Mouse (Mus musculus) hindbrain, embryonic 13.5 days (tissue): Measurements from ENCODE around the gene Dtx4. TPM values are rescaled to one million over a fixed set of nuclear protein-coding genes. Genes with fewer than 3 reads are reported as not detected.

ENCODE experiments used
- ATAC-seq: fragments of 200-750 bp; cut with Nextera tagmentation; 2 replicates; pipeline ENCODE4 v1.8.0; 2017; ENCODE audit warnings: moderate TSS enrichment; ENCODE audit not compliant: low FRiP score
- H3K27ac ChIP-seq: fragments of 300-500 bp; sonication (generic); 2 replicates; pipeline ENCODE4 v1.5.1; 2015; ENCODE audit warnings: inconsistent platforms, mild to moderate bottlenecking, moderate library complexity
- H3K27me3 ChIP-seq: fragments of 300-500 bp; sonication (generic); 2 replicates; pipeline ENCODE4 v1.6.1; 2015; ENCODE audit warnings: mild to moderate bottlenecking, inconsistent platforms
- H3K36me3 ChIP-seq: fragments of 300-500 bp; sonication (generic); 2 replicates; pipeline ENCODE4 v1.6.1; 2015; ENCODE audit warnings: mild to moderate bottlenecking, inconsistent platforms
- H3K4me1 ChIP-seq: fragments of 300-500 bp; sonication (generic); replicated peaks from 2 replicates; pipeline ENCODE4 v1.6.1; 2015; ENCODE audit warnings: inconsistent platforms
- H3K4me2 ChIP-seq: fragments of 300-500 bp; sonication (generic); 2 replicates; pipeline ENCODE4 v1.6.1; 2015; ENCODE audit warnings: inconsistent platforms, mild to moderate bottlenecking, moderate library complexity
- H3K4me3 ChIP-seq: fragments of 300-500 bp; sonication (generic); 2 replicates; pipeline ENCODE4 v1.5.1; 2015; ENCODE audit warnings: mild to moderate bottlenecking, inconsistent platforms
- H3K9ac ChIP-seq: fragments of 300-500 bp; sonication (generic); 2 replicates; pipeline ENCODE4 v1.6.1; 2015; ENCODE audit warnings: mild to moderate bottlenecking, inconsistent platforms
- H3K9me3 ChIP-seq: fragments of 300-500 bp; sonication (generic); 2 replicates; pipeline ENCODE4 v1.6.1; 2016; ENCODE audit warnings: inconsistent platforms
- WGBS: fragments of 180-500 bp; shearing (Covaris S2); methylation state at CpG from one replicate; pipeline ENCODE4 v1.1.7; 2015; 5-methylcytosine and 5-hydroxymethylcytosine counted together
- polyA plus RNA-seq: library from polyadenylated mRNA; unstranded; fragments of >200 nt; fragmentation: Nextera tagmentation; extraction: Ambion mirVana; gene quantifications from 2 replicates; pipeline ENCODE4 v1.2.1, GENCODE M21; 2015

The Dtx4 gene
- polyA plus RNA-seq, 1 experiment from 2014 or later = 36.8 TPM

DNA sequence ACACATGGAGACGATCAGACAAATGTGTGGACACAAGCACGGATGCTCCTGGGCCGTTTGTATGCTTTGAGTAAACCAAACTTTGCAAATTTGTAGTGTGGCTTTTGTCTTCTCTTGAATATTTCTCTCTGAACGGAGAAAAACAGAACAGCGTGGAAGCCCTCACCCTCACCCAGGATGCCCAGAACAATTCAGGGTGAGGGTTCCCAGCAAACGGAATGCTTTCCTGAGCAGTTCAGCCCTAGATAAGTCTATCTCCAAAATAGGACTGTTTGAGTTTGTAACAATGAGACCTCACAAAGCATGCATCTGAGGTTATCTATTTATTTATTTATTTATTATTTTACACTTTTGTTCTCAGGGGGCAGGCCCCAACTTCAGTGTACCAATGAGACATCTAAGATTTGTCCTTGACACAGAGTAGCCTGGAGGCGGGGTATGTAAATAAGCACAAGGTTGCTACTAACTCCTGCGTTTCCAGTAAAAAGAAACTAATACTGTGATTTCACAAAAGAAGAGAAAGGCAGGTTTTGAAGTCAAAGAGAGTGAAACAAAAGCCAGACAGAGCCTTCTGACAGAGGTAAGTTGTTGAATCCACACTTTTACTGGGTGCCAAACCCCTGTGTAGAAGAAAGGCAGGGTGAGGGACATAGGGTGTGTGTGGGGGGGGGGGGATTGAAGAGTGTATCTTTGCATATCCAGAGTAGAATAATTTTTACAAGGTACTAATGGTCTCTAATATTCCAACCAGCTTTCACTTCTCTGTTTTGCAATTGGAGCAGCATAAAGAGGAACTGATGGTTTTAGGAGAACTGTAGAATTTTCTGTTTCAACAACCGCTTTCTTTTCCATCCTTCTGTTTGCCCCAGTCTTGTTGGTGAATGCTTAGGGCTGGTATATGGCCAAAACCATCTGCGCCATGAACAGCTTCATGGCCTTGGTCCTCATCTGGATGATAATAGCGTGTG is 40.7 kb downstream of the Dtx4 start, which contains the start of gene Mpeg1:
Gene Mpeg1, plus strand, starts transcription at position 498 of the 968 bp plus-strand sequence.
- H3K4me1 ChIP-seq = no peaks in the 10 kb centered on the region
- H3K9me3 ChIP-seq = no peaks in the 10 kb centered on the region
- H3K4me3 ChIP-seq = no peak within 1 kb of the TSS
- no peak within 1 kb of the TSS for H3K9ac ChIP-seq
- H3K27me3 ChIP-seq = no peaks in the 10 kb centered on the region
- no peak within 1 kb of the TSS for H3K4me2 ChIP-seq
- 82% methylated on average over 11 of the region's 11 CpGs for WGBS
- no peak for ATAC-seq
- H3K27ac ChIP-seq = no peak within 1 kb of the TSS
- 0 out of 2 replicates have a peak, but pooled peaks cover 4% of the 10 kb centered on the region for H3K36me3 ChIP-seq

DNA sequence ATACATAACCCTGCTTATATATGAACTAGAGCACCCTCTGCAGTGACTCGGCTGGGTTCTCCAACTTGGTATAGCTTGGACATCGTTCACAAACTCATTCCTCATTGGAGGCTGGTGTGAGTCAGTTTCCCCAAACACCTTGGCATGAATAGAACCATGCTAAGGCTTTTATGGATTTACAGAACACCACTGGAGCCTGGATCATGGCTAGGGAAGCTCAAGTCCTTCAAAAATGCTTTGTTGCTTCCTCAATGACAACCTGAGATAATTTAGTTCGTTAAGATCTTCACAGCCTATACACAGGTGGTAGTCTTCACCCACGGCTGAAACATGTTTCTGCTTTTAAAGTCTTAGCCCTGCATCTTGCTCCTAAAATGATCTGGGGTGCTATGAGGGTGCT is 41.7 kb downstream of the Dtx4 start:
- no peak for ATAC-seq
- H3K9me3 ChIP-seq = no peaks in the 10 kb centered on the region
- WGBS = 89% methylated on average over 4 of the region's 4 CpGs

DNA sequence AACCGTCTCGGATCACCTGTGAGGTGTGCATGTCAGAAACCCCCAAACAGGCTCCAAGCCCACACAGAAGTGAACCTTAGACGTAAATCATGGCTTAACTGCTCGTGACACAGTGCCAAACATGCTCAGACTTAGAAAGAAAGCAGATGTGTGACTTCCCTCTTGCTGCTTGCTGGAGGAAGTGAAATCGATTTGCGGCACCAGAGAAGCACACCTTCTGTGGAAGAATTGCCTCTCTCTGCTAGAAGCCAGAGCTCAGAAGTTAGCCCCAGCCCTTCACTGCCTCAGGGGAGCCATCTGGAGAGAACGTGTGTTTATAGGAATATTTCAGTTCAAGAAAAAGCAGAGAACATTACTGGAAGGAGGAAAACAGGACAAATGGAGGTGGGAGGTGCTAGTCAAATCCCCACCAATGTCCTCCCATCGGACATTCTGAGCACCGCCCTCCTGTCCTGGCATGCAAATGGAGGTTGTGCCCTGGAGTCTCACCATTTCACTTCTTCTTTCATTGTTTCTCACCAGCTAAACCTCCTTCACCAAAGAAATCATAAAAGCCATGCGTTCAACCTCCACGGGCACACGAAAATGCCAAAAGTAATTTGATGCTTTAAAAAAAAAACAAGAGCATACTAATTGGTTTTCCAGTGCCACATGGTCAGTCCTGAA is 43.7 kb downstream of the Dtx4 start:
- WGBS = 84% methylated on average over 12 of the region's 12 CpGs
- Histone ChIP-seq H3K4me3 (no peak overlapping the region), H3K4me2 (no peak overlapping the region), H3K9ac (no peak overlapping the region), H3K4me1 (no peaks in the 10 kb centered on the region), H3K36me3 (no peaks in the 10 kb centered on the region), H3K9me3 (no peaks in the 10 kb centered on the region), H3K27ac (no peak overlapping the region), H3K27me3 (no peaks in the 10 kb centered on the region)
- ATAC-seq = no peak

More for the DNA sequence above, 41.7 kb downstream of the Dtx4 start:
- H3K4me3 ChIP-seq = no peak overlapping the region
- H3K9ac ChIP-seq = no peak overlapping the region
- H3K4me2 ChIP-seq = no peak overlapping the region
- H3K27me3 ChIP-seq = no peaks in the 10 kb centered on the region
- H3K4me1 ChIP-seq = no peaks in the 10 kb centered on the region
- H3K27ac ChIP-seq = no peak overlapping the region
- H3K36me3 ChIP-seq = 0 out of 2 replicates have a peak, but pooled peaks cover under 1% of the 10 kb centered on the region

DNA sequence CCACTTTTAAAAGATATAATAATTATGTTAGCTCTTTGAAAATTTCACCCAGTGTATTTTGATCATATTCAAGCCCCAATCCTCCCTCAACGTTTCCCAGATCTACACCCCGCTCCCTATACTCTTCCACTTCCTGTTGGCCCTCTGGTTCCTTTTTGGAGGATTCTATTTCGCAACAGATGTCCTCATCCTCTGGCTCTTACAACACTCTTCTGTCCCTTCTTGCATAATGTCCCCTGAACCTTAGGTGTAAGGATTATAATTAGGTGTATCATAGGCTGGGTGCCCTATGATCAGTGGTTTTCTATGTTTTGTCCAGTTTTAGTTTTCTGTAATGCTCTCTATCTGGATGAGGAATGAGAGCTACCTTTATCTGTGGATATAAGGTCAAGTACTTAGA is 56.2 kb downstream of the Dtx4 start:
- WGBS = 86% methylated on average over 3 of the region's 3 CpGs
- H3K27ac ChIP-seq = no peak overlapping the region
- H3K36me3 ChIP-seq = no peaks in the 10 kb centered on the region
- H3K4me1 ChIP-seq = no peaks in the 10 kb centered on the region
- H3K9ac ChIP-seq = no peak overlapping the region
- ATAC-seq = no peak
- no peaks in the 10 kb centered on the region for H3K27me3 ChIP-seq
- no peaks in the 10 kb centered on the region for H3K9me3 ChIP-seq
- no peak overlapping the region for H3K4me2 ChIP-seq
- no peak overlapping the region for H3K4me3 ChIP-seq

DNA sequence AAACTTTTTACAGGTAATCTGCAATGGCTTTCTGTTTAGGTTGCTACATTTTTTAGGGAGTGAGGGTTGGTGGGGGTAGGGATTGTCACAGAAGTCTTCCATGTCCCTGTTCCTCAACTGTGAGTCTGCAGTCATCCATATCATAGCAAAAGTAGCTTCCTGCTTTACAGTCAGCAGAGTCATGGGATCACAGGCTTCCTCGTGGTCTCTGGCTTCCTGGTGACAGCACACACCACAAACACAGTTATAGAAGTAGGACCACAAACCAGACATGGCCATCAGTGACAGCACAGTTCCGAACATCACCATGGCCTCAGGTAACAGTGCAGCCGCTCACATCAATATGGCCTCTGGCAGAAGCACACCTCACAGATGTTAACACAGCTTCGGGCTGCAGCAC is 58.7 kb downstream of the Dtx4 start:
- no peaks in the 10 kb centered on the region for H3K27me3 ChIP-seq
- no peak for ATAC-seq
- no peak overlapping the region for H3K4me3 ChIP-seq
- H3K9me3 ChIP-seq = no peaks in the 10 kb centered on the region
- H3K4me2 ChIP-seq = no peak overlapping the region
- H3K36me3 ChIP-seq = no peaks in the 10 kb centered on the region
- H3K4me1 ChIP-seq = no peaks in the 10 kb centered on the region
- no peak overlapping the region for H3K27ac ChIP-seq
- 82% methylated on average over 4 of the region's 4 CpGs for WGBS
- no peak overlapping the region for H3K9ac ChIP-seq

DNA sequence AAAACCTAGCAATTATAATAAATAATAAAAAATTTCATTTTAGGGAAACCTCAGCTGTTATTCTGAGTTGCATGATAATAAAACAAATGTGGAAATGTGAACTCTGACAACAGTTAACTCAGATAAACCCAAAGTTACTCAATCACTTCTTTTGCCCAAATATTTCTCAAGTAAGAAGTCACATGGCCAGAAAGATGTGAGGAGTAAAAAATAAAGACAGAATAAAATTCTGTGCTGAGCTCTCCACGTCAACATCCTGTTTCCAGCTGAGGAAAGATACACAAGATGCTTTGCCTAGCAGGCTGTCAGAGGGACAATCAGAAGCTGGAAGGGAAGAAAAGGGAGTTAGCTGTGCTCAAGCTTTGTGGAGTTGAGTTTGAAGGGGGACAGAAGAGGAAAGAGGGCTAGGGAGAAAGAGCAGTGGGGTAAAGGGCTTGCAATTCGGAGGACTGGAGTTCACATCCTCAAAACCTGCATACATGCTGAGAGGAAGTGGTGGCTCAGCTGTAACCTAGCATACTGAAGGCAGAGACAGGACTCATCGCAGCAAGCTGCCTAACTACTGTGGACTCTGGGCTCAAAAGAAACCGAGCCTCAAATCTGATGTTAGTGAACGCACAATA is 61.0 kb downstream of the Dtx4 start:
- Histone ChIP-seq H3K4me3 (no peak overlapping the region), H3K27me3 (no peaks in the 10 kb centered on the region), H3K4me1 (no peaks in the 10 kb centered on the region), H3K9me3 (no peaks in the 10 kb centered on the region), H3K36me3 (no peaks in the 10 kb centered on the region), H3K9ac (no peak overlapping the region), H3K27ac (no peak overlapping the region), H3K4me2 (no peak overlapping the region)
- ATAC-seq = no peak
- 74% methylated on average over 5 of the region's 5 CpGs for WGBS

DNA sequence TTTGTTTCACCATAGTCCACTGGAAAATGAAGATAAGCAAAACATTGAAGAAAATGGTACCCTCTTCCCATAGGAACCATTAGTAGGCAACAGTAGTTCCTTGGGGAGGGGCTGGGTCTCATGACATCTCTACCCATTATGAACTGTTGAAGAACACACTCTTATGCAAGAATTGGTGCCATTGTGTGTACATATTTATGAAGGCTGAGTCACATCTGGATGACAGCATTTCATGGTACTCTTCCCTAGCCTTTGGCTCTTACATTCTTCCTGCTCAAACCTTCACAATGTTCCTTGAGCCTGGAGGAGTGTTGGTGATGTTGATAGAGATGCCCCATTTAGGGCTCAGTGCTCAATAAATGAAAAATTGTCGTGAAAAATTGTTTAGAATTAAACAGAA is 61.7 kb downstream of the Dtx4 start:
- ATAC-seq = no peak
- Histone ChIP-seq H3K27ac (no peak overlapping the region), H3K4me1 (no peaks in the 10 kb centered on the region), H3K27me3 (no peaks in the 10 kb centered on the region), H3K4me2 (no peak overlapping the region), H3K9ac (no peak overlapping the region), H3K36me3 (no peaks in the 10 kb centered on the region), H3K9me3 (no peaks in the 10 kb centered on the region), H3K4me3 (no peak overlapping the region)
- 61% methylated on average over 1 of the region's 1 CpGs for WGBS

DNA sequence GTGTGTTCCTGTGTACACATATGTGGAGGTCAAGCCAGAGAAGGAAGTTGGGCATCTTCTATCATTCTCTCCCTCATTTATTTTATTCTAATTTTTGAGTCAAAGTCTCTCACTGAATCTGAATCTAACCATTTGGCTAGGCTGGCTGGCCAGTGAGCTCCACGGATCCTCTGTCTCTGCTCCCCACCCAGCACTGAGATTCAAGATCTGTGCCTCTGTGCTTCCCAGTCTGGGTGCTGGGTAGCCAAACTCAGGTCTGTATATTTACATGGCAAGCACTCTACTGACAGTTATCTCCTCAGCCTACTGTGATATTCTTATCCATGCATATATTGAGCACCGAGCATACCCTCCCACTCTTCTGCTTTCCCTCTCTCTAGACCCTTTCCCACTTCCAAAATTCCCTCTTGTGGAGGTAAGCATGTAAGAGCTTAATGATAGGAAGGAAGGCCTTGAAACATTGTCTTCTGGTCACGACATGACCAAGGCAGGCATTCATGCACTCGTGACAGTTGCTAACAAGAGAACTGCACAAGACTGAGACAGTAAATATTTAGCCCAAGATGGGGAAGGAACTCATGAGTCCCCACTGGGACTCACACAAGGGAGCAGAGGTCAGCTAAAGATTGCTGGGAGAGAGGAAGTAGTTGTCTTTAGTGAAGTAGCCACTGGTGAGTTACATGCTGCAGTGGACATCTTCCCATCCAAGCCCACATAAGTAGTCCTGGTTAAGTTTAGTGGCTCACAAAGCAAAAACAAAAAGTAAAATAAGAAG is 65.3 kb downstream of the Dtx4 start:
- H3K9ac ChIP-seq = no peak overlapping the region
- no peaks in the 10 kb centered on the region for H3K27me3 ChIP-seq
- H3K4me1 ChIP-seq = no peaks in the 10 kb centered on the region
- no peak overlapping the region for H3K27ac ChIP-seq
- no peak overlapping the region for H3K4me3 ChIP-seq
- H3K4me2 ChIP-seq = no peak overlapping the region
- no peaks in the 10 kb centered on the region for H3K36me3 ChIP-seq
- H3K9me3 ChIP-seq = no peaks in the 10 kb centered on the region
- 87% methylated on average over 4 of the region's 4 CpGs for WGBS
- ATAC-seq = no peak

DNA sequence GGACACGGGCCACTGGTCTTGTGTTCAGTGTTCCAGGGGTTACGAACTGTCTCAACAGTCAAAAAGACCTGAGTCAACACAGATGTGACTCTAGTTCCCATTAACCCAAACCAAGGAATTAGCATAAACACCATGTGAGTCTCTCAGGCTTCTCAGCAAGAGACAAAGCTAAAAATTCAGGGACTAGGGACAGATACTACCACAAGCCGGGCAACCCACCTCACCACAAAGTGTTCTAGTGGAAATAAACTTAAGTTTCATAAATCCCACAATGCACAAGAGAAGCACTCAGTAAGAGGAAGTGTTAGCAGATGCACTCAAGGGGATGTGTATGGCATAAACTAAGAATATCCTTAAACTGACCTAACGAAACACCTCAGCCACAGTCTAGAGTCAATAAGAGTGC is 66.2 kb downstream of the Dtx4 start:
- Histone ChIP-seq H3K27ac (no peak overlapping the region), H3K9ac (no peak overlapping the region), H3K4me1 (no peaks in the 10 kb centered on the region), H3K27me3 (no peaks in the 10 kb centered on the region), H3K36me3 (no peaks in the 10 kb centered on the region), H3K9me3 (no peaks in the 10 kb centered on the region), H3K4me3 (no peak overlapping the region), H3K4me2 (no peak overlapping the region)
- ATAC-seq = no peak
- WGBS = 82% methylated on average over 4 of the region's 4 CpGs

DNA sequence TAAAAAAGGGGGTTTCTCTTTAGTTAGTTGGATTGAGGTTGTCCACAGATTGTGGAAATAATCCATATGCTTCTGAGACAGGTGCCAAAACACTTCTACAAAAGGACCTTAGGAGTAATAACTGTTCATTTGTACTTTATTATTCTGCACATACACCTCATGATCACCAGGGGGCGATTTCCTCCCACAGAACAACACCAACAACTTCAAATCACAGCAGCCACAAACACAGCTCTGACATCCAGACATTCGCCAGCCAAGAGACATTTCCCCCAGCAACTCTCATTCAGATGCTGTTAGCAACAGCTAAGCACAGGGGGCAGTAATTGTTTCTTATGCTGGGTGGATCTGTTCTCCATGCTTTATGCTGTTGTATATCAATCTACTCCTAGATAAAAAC is 68.2 kb downstream of the Dtx4 start:
- Histone ChIP-seq H3K9me3 (no peaks in the 10 kb centered on the region), H3K4me3 (no peak overlapping the region), H3K27me3 (no peaks in the 10 kb centered on the region), H3K4me1 (no peaks in the 10 kb centered on the region), H3K9ac (no peak overlapping the region), H3K36me3 (no peaks in the 10 kb centered on the region), H3K27ac (no peak overlapping the region), H3K4me2 (no peak overlapping the region)
- WGBS = 0% methylated on average over 2 of the region's 2 CpGs
- ATAC-seq = peak; percentile 69; the same call in 1 of the 2 replicates

DNA sequence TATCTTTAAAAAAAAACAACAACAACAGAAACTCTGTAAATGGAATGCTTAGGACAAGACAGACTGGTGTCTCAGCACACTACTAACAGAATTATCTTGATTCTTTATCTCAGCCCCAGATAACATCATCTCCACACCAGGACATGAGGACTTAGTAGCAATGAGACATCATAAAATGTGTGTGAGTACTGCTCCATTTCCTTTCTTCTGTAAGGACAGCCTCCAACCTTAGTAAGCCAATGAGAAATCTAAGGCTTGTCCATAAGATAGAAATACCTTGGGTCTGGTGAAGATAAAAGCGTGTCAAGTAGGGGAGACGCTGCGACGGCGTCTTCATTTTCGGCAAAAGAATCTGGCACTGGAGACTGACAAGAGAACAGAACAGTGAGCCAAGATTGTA is 73.6 kb downstream of the Dtx4 start, which contains the start of gene Pfpl:
Gene Pfpl, plus strand, starts transcription at position 301 of the 400 bp plus-strand sequence.
- 96% methylated on average over 6 of the region's 6 CpGs for WGBS
- no peak for ATAC-seq
- Histone ChIP-seq H3K4me1 (no peaks in the 10 kb centered on the region), H3K36me3 (no peaks in the 10 kb centered on the region), H3K4me2 (no peak within 1 kb of the TSS), H3K27me3 (no peaks in the 10 kb centered on the region), H3K27ac (no peak within 1 kb of the TSS), H3K9me3 (no peaks in the 10 kb centered on the region), H3K4me3 (no peak within 1 kb of the TSS), H3K9ac (no peak within 1 kb of the TSS)

DNA sequence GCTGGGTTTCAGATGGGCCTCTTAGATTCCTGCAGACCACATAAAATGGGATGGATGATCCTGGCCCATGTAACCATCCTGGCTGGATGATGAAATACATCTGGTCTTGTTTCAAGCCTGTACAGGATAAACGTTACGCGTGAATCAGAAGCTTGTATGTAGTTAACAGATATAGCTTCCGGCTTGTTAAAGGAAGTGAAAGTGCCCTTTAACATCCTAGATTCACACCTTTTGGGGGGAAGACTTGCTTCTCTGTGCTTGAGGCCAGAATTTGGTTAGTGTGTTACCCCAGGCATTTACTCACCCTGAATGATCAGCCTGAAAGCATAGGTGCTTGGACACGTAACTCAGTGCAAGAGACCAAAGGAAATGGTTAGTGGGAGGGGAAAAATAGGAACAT is 74.2 kb downstream of the Dtx4 start:
- Histone ChIP-seq H3K4me3 (no peak overlapping the region), H3K4me1 (no peaks in the 10 kb centered on the region), H3K27me3 (no peaks in the 10 kb centered on the region), H3K27ac (no peak overlapping the region), H3K9me3 (no peaks in the 10 kb centered on the region), H3K9ac (no peak overlapping the region), H3K36me3 (no peaks in the 10 kb centered on the region), H3K4me2 (no peak overlapping the region)
- 95% methylated on average over 5 of the region's 5 CpGs for WGBS
- ATAC-seq = no peak
